Mouse (Mus musculus) bone marrow, adult 2 months (tissue): Measurements from ENCODE around the gene Olfr780. TPM values are rescaled to one million over a fixed set of nuclear protein-coding genes. Genes with fewer than 3 reads are reported as not detected.
"Not testable (repeated sequence)": the region's sequence is repeated elsewhere in the genome, so short reads cannot be mapped to it uniquely, and the experiment has no call there.

Experiments used
- H3K27ac ChIP-seq: fragments of 200-500 bp; 2 replicates; pipeline ENCODE4 v1.5.1; 2012; ENCODE audit warnings: low read depth, mild to moderate bottlenecking, control low read depth, inconsistent platforms, low read length; ENCODE audit not compliant: control insufficient read depth, poor library complexity, insufficient read depth
- H3K4me1 ChIP-seq: fragments of 200-500 bp; 2 replicates; pipeline ENCODE4 v1.6.1; 2011; ENCODE audit warnings: low read length; ENCODE audit not compliant: control insufficient read depth, insufficient read depth
- H3K4me3 ChIP-seq: fragments of 200-500 bp; replicated peaks from 2 replicates; pipeline ENCODE3; 2011; ENCODE audit warnings: mild to moderate bottlenecking, low read depth, low read length, control low read depth; ENCODE audit not compliant: control insufficient read depth
- CTCF ChIP-seq: fragments of 200-500 bp; IDR thresholded peaks from 2 replicates; pipeline ENCODE4 v1.5.1; 2011; ENCODE audit warnings: low read length, control low read depth; ENCODE audit not compliant: control insufficient read depth, insufficient read depth
- POLR2A ChIP-seq: fragments of 200-500 bp; IDR thresholded peaks from 2 replicates; pipeline ENCODE4 v1.6.1; 2011; ENCODE audit warnings: low read depth, mild to moderate bottlenecking, control low read depth, low read length, borderline replicate concordance; ENCODE audit not compliant: control insufficient read depth
- whole genome bisulfite sequencing: fragments of 180-500 bp; shearing (Covaris S2); methylation state at CpG from one replicate; pipeline ENCODE4 v1.1.7; 2018; 5-methylcytosine and 5-hydroxymethylcytosine counted together
- polyA plus RNA-seq: library from polyadenylated mRNA; stranded (reverse); fragments of >200 nt; gene quantifications from 2 replicates; pipeline ENCODE4 v1.2.4, GENCODE M21; 2011; ENCODE audit warnings: low replicate concordance; ENCODE audit not compliant: missing spikeins, insufficient read depth, insufficient read length

Gene Olfr780
- not detected in 2 replicates for polyA plus RNA-seq

DNA sequence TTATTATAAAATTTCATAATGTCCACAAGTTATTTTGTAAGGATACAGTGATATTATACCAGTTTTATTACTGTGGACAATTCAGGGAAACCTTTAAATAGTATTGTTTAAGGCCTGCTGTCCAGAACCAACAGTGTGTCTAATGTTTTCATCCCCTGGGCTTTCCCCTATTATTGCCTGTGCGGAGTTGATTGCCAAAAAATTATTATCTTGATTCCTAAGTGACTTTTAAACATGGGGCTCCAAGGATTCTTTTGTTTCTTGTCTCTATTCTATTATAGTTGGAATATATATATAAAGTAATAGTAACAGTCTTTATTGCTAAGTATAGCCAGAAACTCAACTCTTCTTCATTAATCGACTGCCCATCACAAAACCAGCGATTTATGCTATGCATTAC is at the start of gene Olfr780:
Gene Olfr780 (plus strand): TSS at position 301 of the 400 bp plus-strand sequence.
- Histone ChIP-seq H3K4me1 (no peaks in the 10 kb centered on the region), H3K4me3 (no peak within 1 kb of the TSS), H3K27ac (no peak within 1 kb of the TSS)
- TF ChIP-seq CTCF, result no peak
- no peak for TF ChIP-seq POLR2A
- 74% methylated on average over 3 of the region's 3 CpGs for WGBS

DNA sequence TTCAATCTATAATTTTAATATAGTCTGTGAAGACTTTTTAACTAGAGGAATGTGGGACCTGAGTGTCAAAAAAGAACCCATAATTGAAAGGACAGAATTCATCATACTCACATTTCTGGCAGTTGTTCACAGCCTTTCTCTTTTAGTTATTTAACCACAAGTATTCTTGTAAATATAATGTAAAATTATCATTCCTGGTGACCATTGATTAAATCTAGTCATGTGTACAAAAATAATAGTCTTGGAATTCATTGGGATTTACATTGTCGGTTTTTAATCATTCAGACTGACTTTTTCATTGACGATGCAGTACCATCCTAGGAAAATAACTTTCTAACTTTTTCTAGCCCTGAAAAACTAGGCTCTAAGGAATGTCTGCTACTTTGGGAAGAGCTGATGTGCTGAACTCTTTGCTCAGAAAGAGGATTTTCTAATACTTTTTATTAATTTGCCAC is 46.8 kb upstream of the Olfr780 start, which contains the start of gene Olfr777:
Gene Olfr777 (minus strand): TSS at position 405 of the 455 bp plus-strand sequence.
- TF ChIP-seq CTCF, result no peak
- H3K4me3 ChIP-seq, result no peak within 1 kb of the TSS
- WGBS, result 86% methylated on average over 2 of the region's 2 CpGs
- no peaks in the 10 kb centered on the region for H3K4me1 ChIP-seq
- no peak within 1 kb of the TSS for H3K27ac ChIP-seq

DNA sequence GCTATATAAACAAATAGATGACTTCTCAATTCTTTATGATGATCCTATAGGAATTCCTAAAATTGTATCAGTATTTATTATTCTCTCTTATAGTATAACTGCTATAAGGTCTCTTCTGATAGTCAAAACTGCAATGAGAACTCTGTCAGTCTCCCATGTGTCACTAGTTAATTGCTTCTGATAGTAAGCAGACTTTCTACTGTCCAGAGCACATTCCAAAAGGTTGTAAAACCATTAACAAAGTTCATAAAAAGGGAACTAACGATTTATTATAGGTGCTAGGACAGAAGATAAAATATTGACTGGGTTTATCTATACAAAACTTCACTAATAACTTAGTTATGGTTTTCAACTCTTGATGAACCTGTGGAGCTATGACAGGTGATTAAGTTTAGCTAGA is 4.9 kb upstream of the Olfr780 start:
- WGBS, result 29% methylated on average over 1 of the region's 1 CpGs
- H3K4me1 ChIP-seq, result not testable (repeated sequence)

DNA sequence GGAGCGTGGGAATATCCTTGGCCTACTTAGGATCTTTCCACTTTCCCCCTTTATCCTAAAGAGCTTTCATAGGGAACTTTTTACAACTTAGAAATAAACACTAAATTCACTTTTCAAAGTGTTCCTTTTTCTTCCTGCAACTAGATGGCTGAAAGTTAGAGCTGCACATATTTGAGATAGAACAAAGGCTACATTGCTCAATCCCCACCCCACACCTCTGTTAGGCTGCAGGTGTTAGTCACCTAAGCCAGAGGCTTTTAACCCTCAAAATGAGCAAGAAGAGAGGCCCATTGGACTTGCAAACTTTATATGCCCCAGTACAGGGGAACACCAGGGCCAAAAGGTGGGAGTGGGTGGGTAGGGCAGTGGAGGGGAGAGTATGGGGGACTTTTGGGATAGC is 4.4 kb upstream of the Olfr780 start:
- H3K27ac ChIP-seq, H3K4me1 ChIP-seq, H3K4me3 ChIP-seq: not testable (repeated sequence)
- WGBS, result no CpG with 5 or more reads among the region's 1 CpGs

More for the DNA sequence above, 4.9 kb upstream of the Olfr780 start:
- not testable (repeated sequence) for H3K27ac ChIP-seq, H3K4me3 ChIP-seq

DNA sequence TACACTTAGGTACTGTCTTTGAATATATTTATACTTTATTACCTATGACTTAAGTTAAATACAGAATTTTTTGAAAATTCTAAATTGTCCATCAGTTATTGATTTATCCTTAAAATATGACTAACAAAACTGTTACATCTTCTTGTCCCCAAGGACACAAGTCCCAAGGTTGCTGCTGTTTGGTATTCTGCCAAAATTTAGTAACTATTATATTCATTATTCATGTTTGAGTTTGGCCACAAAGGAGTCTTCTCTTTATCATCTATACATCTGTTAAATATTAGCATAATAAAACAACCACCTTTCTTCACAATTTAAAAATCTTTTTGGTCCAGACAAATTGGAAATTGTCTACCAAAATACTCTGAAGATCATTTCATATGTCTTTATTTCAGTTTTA is 10.6 kb downstream of the Olfr780 start, which contains the start of gene Olfr781:
Gene Olfr781 (plus strand): TSS at position 301 of the 400 bp plus-strand sequence.
- no peaks in the 10 kb centered on the region for H3K4me1 ChIP-seq
- TF ChIP-seq CTCF (no peak), POLR2A (no peak)
- no peak within 1 kb of the TSS for H3K27ac ChIP-seq
- H3K4me3 ChIP-seq, result no peak within 1 kb of the TSS

DNA sequence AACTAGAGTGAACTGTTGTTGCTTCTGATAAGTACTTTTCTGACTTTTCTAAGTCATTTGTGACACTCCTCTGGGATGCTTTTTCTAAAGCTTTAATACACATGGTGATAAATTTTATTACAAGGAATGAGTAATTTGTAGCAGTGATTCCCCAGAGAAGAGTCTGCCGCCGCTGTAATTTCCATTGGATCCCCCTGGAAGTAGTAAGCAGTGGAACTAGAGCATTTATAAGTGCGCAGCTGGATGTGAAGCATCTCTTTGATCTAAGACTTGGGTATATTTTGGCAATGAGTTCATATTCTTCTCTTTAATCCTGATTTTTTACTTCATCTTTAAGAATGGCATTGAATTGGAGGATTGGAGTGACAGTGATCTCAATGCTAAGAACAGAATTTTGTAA is 30.6 kb downstream of the Olfr780 start, which contains the start of gene Olfr782:
Gene Olfr782 (plus strand): TSS at position 301 of the 400 bp plus-strand sequence.
- 87% methylated on average over 3 of the region's 3 CpGs for WGBS
- Histone ChIP-seq H3K4me1 (no peaks in the 10 kb centered on the region), H3K27ac (no peak within 1 kb of the TSS), H3K4me3 (no peak within 1 kb of the TSS)
- TF ChIP-seq CTCF (no peak), POLR2A (no peak)

DNA sequence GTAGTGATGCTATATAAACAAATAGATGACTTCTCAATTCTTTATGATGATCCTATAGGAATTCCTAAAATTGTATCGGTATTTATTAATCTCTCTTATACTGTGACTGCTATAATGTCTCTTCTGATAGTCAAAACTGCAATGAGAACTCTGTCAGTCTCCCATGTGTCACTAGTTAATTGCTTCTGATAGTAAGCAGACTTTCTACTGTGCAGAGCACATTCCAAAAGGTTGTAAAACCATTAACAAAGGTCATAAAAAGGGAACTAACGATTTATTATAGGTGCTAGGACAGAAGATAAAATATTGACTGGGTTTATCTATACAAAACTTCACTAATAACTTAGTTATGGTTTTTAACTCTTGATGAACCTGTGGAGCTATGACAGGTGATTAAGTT is 34.6 kb downstream of the Olfr780 start:
- 63% methylated on average over 2 of the region's 2 CpGs for WGBS
- H3K4me3 ChIP-seq, result not testable (repeated sequence)

DNA sequence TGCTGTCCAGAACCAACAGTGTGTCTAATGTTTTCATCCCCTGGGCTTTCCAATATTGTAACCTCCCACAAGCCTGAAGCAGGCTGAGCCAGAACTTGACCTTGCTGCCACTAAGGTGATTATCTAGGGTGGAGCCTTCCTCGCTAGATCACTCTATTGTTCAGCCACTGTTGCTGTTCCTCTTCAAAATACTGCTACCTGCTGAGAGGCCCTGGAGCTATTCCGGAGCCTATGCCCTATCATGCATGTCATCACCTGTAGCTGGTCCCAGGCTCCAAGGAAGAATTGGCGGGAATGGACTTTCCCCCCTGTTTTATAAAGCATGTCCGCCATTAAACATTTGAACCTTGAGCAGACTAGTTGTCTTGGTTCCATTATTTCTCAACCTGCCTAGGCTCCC is 38.6 kb downstream of the Olfr780 start:
- H3K4me3 ChIP-seq, H3K4me1 ChIP-seq, H3K27ac ChIP-seq: not testable (repeated sequence)
- WGBS, result 71% methylated on average over 4 of the region's 4 CpGs

More for the DNA sequence above, 34.6 kb downstream of the Olfr780 start:
- H3K4me1 ChIP-seq, H3K27ac ChIP-seq: not testable (repeated sequence)

DNA sequence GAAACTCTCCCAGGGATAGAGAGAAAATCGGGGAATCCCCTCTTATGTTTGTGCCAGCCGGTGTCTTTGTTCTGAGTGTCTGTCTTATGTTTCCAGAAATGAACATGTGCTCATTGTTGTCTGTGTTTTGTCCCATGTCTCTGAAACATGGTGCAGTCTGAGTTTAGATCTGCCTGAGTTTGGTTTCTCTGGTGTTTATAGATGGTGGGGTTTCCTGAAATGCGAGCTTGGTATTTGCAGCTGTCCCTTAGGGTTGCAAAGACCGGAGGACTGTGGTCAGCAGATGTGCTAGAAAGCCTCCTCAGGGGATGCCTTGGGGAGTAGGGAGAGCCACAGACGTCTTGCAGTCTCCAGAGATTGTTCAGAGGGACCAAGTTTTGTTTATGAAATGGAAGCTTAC is 39.4 kb downstream of the Olfr780 start:
- Histone ChIP-seq H3K4me1 (no peaks in the 10 kb centered on the region), H3K27ac (no peak overlapping the region), H3K4me3 (no peak overlapping the region)
- no peak for TF ChIP-seq CTCF
- no peak for TF ChIP-seq POLR2A
- WGBS, result 68% methylated on average over 5 of the region's 5 CpGs

Other genes with a start within 250 kb of the Olfr780 start
- gene Olfr766-ps1, start 249.1 kb upstream of the Olfr780 start, polyA plus RNA-seq, result not detected in 2 replicates
- not detected in 2 replicates for gene Olfr767, start 235.2 kb upstream of the Olfr780 start, polyA plus RNA-seq
- not detected in 2 replicates for gene Olfr768, start 218.7 kb upstream of the Olfr780 start, polyA plus RNA-seq
- not detected in 2 replicates for gene Olfr769, start 200.3 kb upstream of the Olfr780 start, polyA plus RNA-seq
- not detected in 2 replicates for gene Olfr770, start 179.1 kb upstream of the Olfr780 start, polyA plus RNA-seq
- gene Olfr771, start 153.4 kb upstream of the Olfr780 start, polyA plus RNA-seq, result not detected in 2 replicates
- gene Olfr772, start 140.2 kb upstream of the Olfr780 start, polyA plus RNA-seq, result 0.43 TPM in 1 of 2 replicates, not detected in the other
- not detected in 2 replicates for gene Olfr773, start 130.7 kb upstream of the Olfr780 start, polyA plus RNA-seq
- not detected in 2 replicates for gene Olfr774, start 81.9 kb upstream of the Olfr780 start, polyA plus RNA-seq
- gene Olfr775, start 69.7 kb upstream of the Olfr780 start, polyA plus RNA-seq, result not detected in 2 replicates
- gene Olfr776, start 59.0 kb upstream of the Olfr780 start, polyA plus RNA-seq, result not detected in 2 replicates
- gene Olfr777, start 46.6 kb upstream of the Olfr780 start, polyA plus RNA-seq, result not detected in 2 replicates
- gene Olfr781, start 10.7 kb downstream of the Olfr780 start, polyA plus RNA-seq, result not detected in 2 replicates
- gene Olfr782, start 30.7 kb downstream of the Olfr780 start, polyA plus RNA-seq, result not detected in 2 replicates
- not detected in 2 replicates for gene Olfr784, start 66.0 kb downstream of the Olfr780 start, polyA plus RNA-seq
- gene Olfr785, start 87.3 kb downstream of the Olfr780 start, polyA plus RNA-seq, result not detected in 2 replicates
- gene Olfr786, start 109.2 kb downstream of the Olfr780 start, polyA plus RNA-seq, result not detected in 2 replicates
- 0.70 TPM in 1 of 2 replicates, not detected in the other for gene Olfr787, start 143.7 kb downstream of the Olfr780 start, polyA plus RNA-seq
- not detected in 2 replicates for gene Olfr788, start 152.9 kb downstream of the Olfr780 start, polyA plus RNA-seq
- gene Olfr789, start 166.6 kb downstream of the Olfr780 start, polyA plus RNA-seq, result not detected in 2 replicates
- not detected in 2 replicates for gene Olfr790, start 180.4 kb downstream of the Olfr780 start, polyA plus RNA-seq
- not detected in 2 replicates for gene Olfr791, start 203.7 kb downstream of the Olfr780 start, polyA plus RNA-seq
- not detected in 2 replicates for gene Olfr792, start 221.0 kb downstream of the Olfr780 start, polyA plus RNA-seq
- not detected in 2 replicates for gene Olfr794, start 249.5 kb downstream of the Olfr780 start, polyA plus RNA-seq